Mouse (Mus musculus) embryonic facial prominence, embryonic 15.5 days (tissue): ENCODE results near the gene Gm11437. TPM values are rescaled to one million over a fixed set of nuclear protein-coding genes. Genes with fewer than 3 reads are reported as not detected.

Experiments
- ATAC-seq: fragments of 200-750 bp; cut with Nextera tagmentation; 2 replicates; pipeline ENCODE4 v1.8.0; 2017; ENCODE audit warnings: low read depth, moderate TSS enrichment; ENCODE audit not compliant: insufficient number of reproducible peaks, low FRiP score, low TSS enrichment
- H3K27ac ChIP-seq: fragments of 300-500 bp; sonication (generic); replicated peaks from 2 replicates; pipeline ENCODE4 v1.5.1; 2015; ENCODE audit warnings: mild to moderate bottlenecking, inconsistent platforms
- H3K27me3 ChIP-seq: fragments of 300-500 bp; sonication (generic); 2 replicates; pipeline ENCODE4 v1.6.1; 2015; ENCODE audit warnings: inconsistent platforms
- H3K36me3 ChIP-seq: fragments of 300-500 bp; sonication (generic); 2 replicates; pipeline ENCODE4 v1.6.1; 2015; ENCODE audit warnings: mild to moderate bottlenecking, inconsistent platforms
- H3K4me1 ChIP-seq: fragments of 300-500 bp; sonication (generic); 2 replicates; pipeline ENCODE4 v1.6.1; 2015; ENCODE audit warnings: inconsistent platforms
- H3K4me2 ChIP-seq: fragments of 300-500 bp; sonication (generic); replicated peaks from 2 replicates; pipeline ENCODE4 v1.6.1; 2015; ENCODE audit warnings: mild to moderate bottlenecking, inconsistent platforms
- H3K4me3 ChIP-seq: fragments of 300-500 bp; sonication (generic); replicated peaks from 2 replicates; pipeline ENCODE4 v1.5.1; 2015; ENCODE audit warnings: mild to moderate bottlenecking, inconsistent platforms
- H3K9ac ChIP-seq: fragments of 300-500 bp; sonication (generic); 2 replicates; pipeline ENCODE4 v1.6.1; 2015; ENCODE audit warnings: inconsistent platforms
- H3K9me3 ChIP-seq: fragments of 300-500 bp; sonication (generic); replicated peaks from 2 replicates; pipeline ENCODE4 v1.6.1; 2016; ENCODE audit warnings: inconsistent platforms
- WGBS: fragments of 180-500 bp; shearing (Covaris S2); methylation state at CpG from one replicate; pipeline ENCODE4 v1.1.7; 2015; 5-methylcytosine and 5-hydroxymethylcytosine counted together
- polyA plus RNA-seq: library from polyadenylated mRNA; unstranded; fragments of >200 nt; fragmentation: Nextera tagmentation; extraction: Ambion mirVana; gene quantifications from 2 replicates; pipeline ENCODE4 v1.2.1, GENCODE M21; 2015

Gm11437 gene
- polyA plus RNA-seq, 1 experiment from 2014 or later = not detected

GRCm38 (mm10) chr11:84141752-84142151 lies 25.5 kb downstream of the Gm11437 start:
- no peak for ATAC-seq

DNA sequence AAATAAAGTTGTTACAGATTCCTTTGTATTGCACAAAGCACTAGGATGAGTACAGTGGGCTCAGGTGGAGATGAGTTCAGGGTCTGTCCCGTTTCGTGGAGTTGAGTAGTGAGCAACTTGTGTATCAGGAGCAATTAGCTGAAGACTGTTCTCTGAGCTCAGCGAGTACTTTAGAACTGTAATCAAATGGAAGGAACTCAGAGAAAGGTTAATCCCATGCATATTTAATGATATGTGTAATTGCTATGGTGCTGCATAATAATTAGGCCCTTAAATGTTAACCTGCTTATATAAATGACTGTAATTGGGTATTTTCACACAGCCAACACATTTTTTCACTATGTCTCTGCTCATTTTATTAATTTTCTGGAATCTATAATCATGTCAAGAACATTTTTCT lies 30.8 kb downstream of the Gm11437 start:
- WGBS = 81% methylated on average over 3 of the region's 3 CpGs
- H3K9me3 ChIP-seq = no peaks in the 10 kb centered on the region
- no peak overlapping the region for H3K4me3 ChIP-seq
- no peak overlapping the region for H3K4me2 ChIP-seq
- H3K9ac ChIP-seq = no peak overlapping the region
- no peak overlapping the region for H3K27ac ChIP-seq
- no peaks in the 10 kb centered on the region for H3K27me3 ChIP-seq
- no peaks in the 10 kb centered on the region for H3K36me3 ChIP-seq
- no peaks in the 10 kb centered on the region for H3K4me1 ChIP-seq
- no peak for ATAC-seq

More at GRCm38 (mm10) chr11:84141752-84142151, 25.5 kb downstream of the Gm11437 start:
- Histone ChIP-seq H3K36me3 (no peaks in the 10 kb centered on the region), H3K4me1 (no peaks in the 10 kb centered on the region), H3K27me3 (no peaks in the 10 kb centered on the region), H3K9me3 (no peaks in the 10 kb centered on the region), H3K4me3 (no peak overlapping the region), H3K4me2 (no peak overlapping the region), H3K9ac (no peak overlapping the region), H3K27ac (no peak overlapping the region)
- WGBS = 48% methylated on average over 2 of the region's 2 CpGs

- H3K4me1 ChIP-seq = no peaks in the 10 kb centered on the region
- WGBS = 93% methylated on average over 2 of the region's 2 CpGs
- H3K4me3 ChIP-seq = no peak overlapping the region
- H3K4me2 ChIP-seq = no peak overlapping the region
- H3K36me3 ChIP-seq = no peaks in the 10 kb centered on the region
- no peaks in the 10 kb centered on the region for H3K9me3 ChIP-seq
- H3K27ac ChIP-seq = no peak overlapping the region
- no peak overlapping the region for H3K9ac ChIP-seq
- ATAC-seq = no peak
- no peaks in the 10 kb centered on the region for H3K27me3 ChIP-seq
Measured at GRCm38 (mm10) chr11:84134331-84134860, 32.9 kb downstream of the Gm11437 start.

GRCm38 (mm10) chr11:84129799-84130185 lies 37.5 kb downstream of the Gm11437 start:
- Histone ChIP-seq H3K4me1 (0 out of 2 replicates have a peak, but pooled peaks cover 4% of the 10 kb centered on the region), H3K27ac (no peak overlapping the region), H3K9ac (peak overlapping the region; percentile 16), H3K27me3 (no peaks in the 10 kb centered on the region), H3K9me3 (no peaks in the 10 kb centered on the region), H3K36me3 (peaks cover 21% of the 10 kb centered on the region), H3K4me2 (peak overlapping the region; percentile 75), H3K4me3 (peak overlapping the region; percentile 76)
- WGBS = 2% methylated on average over 11 of the region's 11 CpGs
- no peak for ATAC-seq

DNA sequence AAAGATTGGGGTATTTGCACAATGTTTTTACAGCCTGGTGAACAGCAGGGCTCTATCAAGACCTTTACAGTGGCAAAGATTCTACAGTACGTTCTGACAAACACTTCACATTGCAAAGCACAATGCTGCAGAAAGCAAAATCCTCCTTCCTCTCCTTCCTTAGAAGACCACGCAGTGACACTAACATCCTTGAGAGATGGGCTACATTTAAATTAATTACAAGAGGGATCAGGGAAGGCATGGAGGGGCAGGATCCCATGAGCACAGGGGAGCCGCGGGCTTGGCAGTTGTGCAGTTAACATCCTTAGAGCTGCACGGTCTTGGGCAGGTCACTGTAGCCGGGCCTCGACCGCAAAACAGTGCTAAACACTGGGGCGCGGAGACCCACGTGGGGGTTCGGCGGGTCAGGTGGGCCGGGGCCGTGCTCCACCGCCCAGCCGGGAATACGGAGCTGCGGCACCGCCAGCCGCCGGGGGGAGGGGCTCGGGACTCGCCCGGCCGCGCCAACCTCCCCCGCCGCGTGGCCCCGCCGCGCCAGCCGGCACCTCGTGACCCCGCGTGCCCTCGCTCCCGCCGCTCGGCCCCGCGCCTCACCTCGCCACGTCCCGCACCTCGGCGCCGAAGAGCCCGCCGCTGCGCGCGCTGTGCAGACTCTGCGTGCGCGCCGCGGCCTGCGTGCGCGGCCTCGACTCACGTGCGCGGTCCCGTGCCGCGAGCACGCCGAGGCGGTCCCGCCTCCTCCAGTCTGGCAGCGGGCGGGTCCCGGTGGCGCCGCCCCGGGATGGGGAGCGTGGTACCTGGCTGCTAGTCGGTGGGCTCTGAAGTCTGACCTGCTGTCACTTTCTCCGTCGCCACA lies 38.1 kb downstream of the Gm11437 start, which contains the start of the genes Tada2a and Acaca:
Gene Tada2a (minus strand): TSS at position 658 of the 856 bp plus-strand sequence.
Gene Acaca (plus strand): TSS at position 730 of the 856 bp plus-strand sequence.
- WGBS = under 1% methylated on average over 69 of the region's 83 CpGs

DNA sequence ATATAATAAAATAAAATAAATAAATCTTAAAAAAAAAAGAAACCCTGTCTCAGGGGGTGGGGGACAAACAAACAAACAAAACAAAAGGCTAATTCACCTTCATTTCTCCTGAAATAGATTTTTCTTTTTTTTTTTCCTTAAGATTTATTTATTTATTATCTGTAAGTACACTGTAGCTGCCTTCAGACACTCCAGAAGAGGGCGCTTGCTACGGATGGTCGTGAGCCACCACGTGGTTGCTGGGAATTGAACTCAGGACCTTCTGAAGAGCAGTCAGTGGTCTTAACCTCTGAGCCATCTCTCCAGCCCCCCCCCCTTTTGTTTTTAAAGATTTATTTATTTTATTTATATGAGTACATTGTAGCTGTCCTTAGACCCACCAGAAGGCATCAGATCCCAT lies 39.3 kb downstream of the Gm11437 start:
- H3K36me3 ChIP-seq = peaks cover 33% of the 10 kb centered on the region
- H3K4me3 ChIP-seq = peak overlapping the region; percentile 76; the same call in 1 of the 2 replicates
- no peaks in the 10 kb centered on the region for H3K27me3 ChIP-seq
- no peak overlapping the region for H3K27ac ChIP-seq
- WGBS = 84% methylated on average over 4 of the region's 4 CpGs
- no peak overlapping the region for H3K9ac ChIP-seq
- H3K4me2 ChIP-seq = no peak overlapping the region
- H3K9me3 ChIP-seq = no peaks in the 10 kb centered on the region
- no peak for ATAC-seq
- 0 out of 2 replicates have a peak, but pooled peaks cover 4% of the 10 kb centered on the region for H3K4me1 ChIP-seq

More for the DNA sequence above, 38.1 kb downstream of the Gm11437 start, which contains the start of the genes Tada2a and Acaca:
- Histone ChIP-seq H3K27ac (peak within 1 kb of the TSS; percentile 66), H3K4me3 (peak within 1 kb of the TSS; percentile 76), H3K36me3 (peaks cover 25% of the 10 kb centered on the region), H3K4me1 (0 out of 2 replicates have a peak, but pooled peaks cover 4% of the 10 kb centered on the region), H3K4me2 (peak within 1 kb of the TSS; percentile 75), H3K27me3 (no peaks in the 10 kb centered on the region), H3K9ac (peak within 1 kb of the TSS; percentile 81), H3K9me3 (no peaks in the 10 kb centered on the region)
- ATAC-seq = peak; percentile 88

- H3K4me2 ChIP-seq = no peak overlapping the region
- 0 out of 2 replicates have a peak overlapping the region, but pooled peaks have one; percentile 22 for H3K27ac ChIP-seq
- no peaks in the 10 kb centered on the region for H3K4me1 ChIP-seq
- WGBS = 76% methylated on average over 12 of the region's 12 CpGs
- H3K4me3 ChIP-seq = no peak overlapping the region
- ATAC-seq = no peak
- H3K9me3 ChIP-seq = no peaks in the 10 kb centered on the region
- H3K27me3 ChIP-seq = no peaks in the 10 kb centered on the region
- H3K9ac ChIP-seq = no peak overlapping the region
- H3K36me3 ChIP-seq = peaks cover 84% of the 10 kb centered on the region
Measured at GRCm38 (mm10) chr11:84121051-84121956, 46.0 kb downstream of the Gm11437 start.

GRCm38 (mm10) chr11:84117431-84117830 lies 49.8 kb downstream of the Gm11437 start:
- no peak overlapping the region for H3K9ac ChIP-seq
- no peak for ATAC-seq
- no peak overlapping the region for H3K4me3 ChIP-seq
- H3K9me3 ChIP-seq = no peaks in the 10 kb centered on the region
- no peak overlapping the region for H3K4me2 ChIP-seq
- H3K36me3 ChIP-seq = peaks cover 74% of the 10 kb centered on the region
- no peak overlapping the region for H3K27ac ChIP-seq
- H3K27me3 ChIP-seq = no peaks in the 10 kb centered on the region
- 80% methylated on average over 4 of the region's 4 CpGs for WGBS
- H3K4me1 ChIP-seq = no peaks in the 10 kb centered on the region

DNA sequence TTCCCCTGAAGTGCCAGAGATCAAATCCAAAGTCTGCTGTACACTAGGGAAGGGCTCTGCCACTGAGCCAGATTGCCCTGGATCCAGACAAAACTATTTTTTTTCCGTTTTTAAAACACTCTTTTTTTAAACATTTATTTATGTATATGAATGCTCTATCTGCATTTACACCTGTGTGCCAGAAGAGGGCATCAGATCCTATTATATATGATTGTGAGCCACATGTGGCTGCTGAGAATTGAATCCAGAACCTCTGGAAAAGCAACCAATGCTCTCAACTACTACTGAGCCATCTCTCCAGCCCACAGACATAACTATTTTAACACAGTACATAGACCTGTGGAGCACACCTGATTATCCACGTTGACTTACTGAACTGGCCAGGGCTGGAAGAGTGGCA lies 51.1 kb downstream of the Gm11437 start:
- WGBS = 73% methylated on average over 2 of the region's 2 CpGs
- Histone ChIP-seq H3K4me1 (no peaks in the 10 kb centered on the region), H3K9ac (no peak overlapping the region), H3K27ac (no peak overlapping the region), H3K27me3 (no peaks in the 10 kb centered on the region), H3K4me3 (no peak overlapping the region), H3K36me3 (peaks cover 63% of the 10 kb centered on the region), H3K4me2 (no peak overlapping the region), H3K9me3 (no peaks in the 10 kb centered on the region)
- ATAC-seq = no peak

DNA sequence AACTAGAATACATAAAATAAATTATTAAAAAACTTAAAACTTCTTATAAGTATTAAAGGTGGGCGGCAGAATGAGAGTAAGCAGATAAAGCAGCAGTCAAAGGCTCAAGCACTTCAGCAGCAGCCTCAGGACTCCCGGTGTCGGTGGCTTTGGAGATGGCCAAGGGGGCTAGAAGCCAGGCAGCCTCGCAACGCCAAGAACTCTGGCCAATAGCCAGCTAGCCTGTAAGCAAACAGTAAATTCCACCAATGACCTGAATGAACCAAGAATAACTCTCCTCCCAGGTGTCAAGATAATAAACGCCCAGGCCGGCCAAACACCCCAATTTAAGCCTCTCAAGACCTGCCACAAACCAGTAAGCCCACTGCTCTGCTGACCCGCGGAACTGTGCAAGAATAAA lies 51.6 kb downstream of the Gm11437 start:
- Histone ChIP-seq H3K9me3 (no peaks in the 10 kb centered on the region), H3K4me3 (no peak overlapping the region), H3K9ac (no peak overlapping the region), H3K27me3 (no peaks in the 10 kb centered on the region), H3K27ac (no peak overlapping the region), H3K4me1 (no peaks in the 10 kb centered on the region), H3K4me2 (no peak overlapping the region), H3K36me3 (peaks cover 61% of the 10 kb centered on the region)
- 92% methylated on average over 9 of the region's 9 CpGs for WGBS
- ATAC-seq = no peak

DNA sequence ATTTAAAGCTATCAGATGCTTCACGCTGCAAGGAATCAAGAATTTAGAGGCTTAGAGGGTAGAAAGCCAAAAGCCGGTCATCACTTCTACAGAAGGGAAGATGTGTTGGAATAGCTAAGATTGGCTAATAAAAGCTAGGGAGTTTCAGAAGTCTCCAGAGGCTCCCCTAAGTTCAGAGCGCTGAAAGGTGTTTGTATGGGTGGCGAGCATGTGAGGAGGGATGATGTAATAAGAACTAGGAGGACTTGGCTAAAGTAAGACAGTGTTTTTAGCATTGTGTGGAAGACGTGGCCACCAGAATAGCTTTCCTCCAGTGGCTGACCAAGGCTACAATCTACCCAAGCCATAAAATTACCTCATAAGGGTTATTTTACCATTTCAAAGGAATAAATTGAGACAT lies 53.7 kb downstream of the Gm11437 start:
- H3K36me3 ChIP-seq = peaks cover 55% of the 10 kb centered on the region

More for the DNA sequence above, 53.7 kb downstream of the Gm11437 start:
- no peaks in the 10 kb centered on the region for H3K27me3 ChIP-seq
- H3K9me3 ChIP-seq = no peaks in the 10 kb centered on the region
- no peak overlapping the region for H3K4me2 ChIP-seq
- ATAC-seq = no peak
- no peak overlapping the region for H3K9ac ChIP-seq
- 89% methylated on average over 5 of the region's 5 CpGs for WGBS
- no peak overlapping the region for H3K27ac ChIP-seq
- H3K4me1 ChIP-seq = no peaks in the 10 kb centered on the region
- no peak overlapping the region for H3K4me3 ChIP-seq
